Mouse (Mus musculus): Measurements from ENCODE around the gene Rec114. TPM values are rescaled to one million over a fixed set of nuclear protein-coding genes. Genes with fewer than 3 reads are reported as not detected.

Rec114 gene
- polyA plus RNA-seq, 1 experiment from 2014 or later: 6.9 TPM

DNA sequence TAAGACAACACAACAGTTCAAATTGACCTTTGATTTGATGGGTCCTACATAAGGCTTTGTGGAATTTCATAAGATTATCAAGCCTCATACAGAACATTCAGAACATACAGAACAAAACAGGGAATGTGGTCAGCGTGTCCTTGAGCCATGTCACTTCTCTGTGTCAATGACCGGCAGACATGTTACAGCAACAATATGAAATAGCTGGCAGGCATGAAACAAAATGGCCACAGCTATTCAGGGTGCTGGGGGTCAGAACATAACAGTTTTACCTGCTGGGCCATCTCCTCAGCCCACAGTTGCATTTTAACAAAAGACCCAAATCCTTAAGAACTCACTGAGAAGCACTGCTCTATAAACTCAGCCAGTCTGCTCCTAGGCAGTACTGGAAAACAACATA is 45.3 kb downstream of the Rec114 start:
- Histone ChIP-seq H3K4me2 (ENCODE audit: low read length) (no peak overlapping the region), H3K4me1 (ENCODE audit: control insufficient read depth in 2 of 2, insufficient read depth in 2 of 2, low read length in 2 of 2) (no peaks in the 10 kb centered on the region; a peak in 1 of 4 replicates), H3K9ac (ENCODE audit: low read length) (no peak overlapping the region), H3K27me3 (ENCODE audit: control insufficient read depth, insufficient read depth, low read length) (no peaks in the 10 kb centered on the region), H3K36me3 (ENCODE audit: control insufficient read depth, insufficient read depth, low read length) (no peaks in the 10 kb centered on the region), H3K9me3 (ENCODE audit: control insufficient read depth, low read length) (0 out of 2 replicates have a peak, but pooled peaks cover 3% of the 10 kb centered on the region), H3K4me3 (ENCODE audit: control insufficient read depth in 1 of 2, insufficient read depth in 1 of 2, low read depth in 1 of 2, low read length in 2 of 2) (no peak overlapping the region), H3K27ac (replicated peaks in 1 of 2; ENCODE audit: control insufficient read depth in 1 of 2, insufficient read depth in 1 of 2, low read depth in 2 of 2, low read length in 2 of 2) (no peak overlapping the region)
- 87% methylated on average over 2 of the region's 2 CpGs for WGBS
- no peak for ATAC-seq (ENCODE audit: insufficient number of reproducible peaks, insufficient read depth, low FRiP score, low read depth)

DNA sequence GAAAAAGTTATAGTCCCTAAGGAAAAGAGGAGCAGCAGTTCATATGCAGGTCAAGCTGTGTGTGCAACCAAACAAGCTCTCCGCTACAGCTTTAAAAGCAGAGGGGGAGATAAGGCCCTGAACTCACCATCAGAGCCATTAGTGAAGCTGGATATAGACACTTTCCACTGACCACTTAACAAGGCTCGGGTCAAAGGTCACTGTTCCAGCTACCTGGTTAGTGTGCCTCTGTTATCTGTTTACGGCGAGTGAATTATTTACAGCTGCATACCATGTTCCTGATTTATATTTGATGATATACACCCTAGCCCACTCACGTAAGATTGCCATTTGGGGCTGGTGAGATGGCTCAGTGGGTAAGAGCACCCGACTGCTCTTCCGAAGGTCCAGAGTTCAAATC is 52.3 kb downstream of the Rec114 start:
- H3K27me3 ChIP-seq (ENCODE audit: control insufficient read depth, insufficient read depth, low read length): no peaks in the 10 kb centered on the region
- 0 out of 2 replicates have a peak, but pooled peaks cover 3% of the 10 kb centered on the region for H3K9me3 ChIP-seq (ENCODE audit: control insufficient read depth, low read length)
- WGBS: 60% methylated on average over 7 of the region's 7 CpGs
- H3K4me2 ChIP-seq (ENCODE audit: low read length): no peak overlapping the region
- H3K36me3 ChIP-seq (ENCODE audit: control insufficient read depth, insufficient read depth, low read length): no peaks in the 10 kb centered on the region
- no peak overlapping the region for H3K9ac ChIP-seq (ENCODE audit: low read length)
- ATAC-seq (ENCODE audit: insufficient number of reproducible peaks, insufficient read depth, low FRiP score, low read depth): no peak
- no peak overlapping the region for H3K4me3 ChIP-seq (ENCODE audit: control insufficient read depth in 1 of 2, insufficient read depth in 1 of 2, low read depth in 1 of 2, low read length in 2 of 2)
- no peak overlapping the region for H3K27ac ChIP-seq (replicated peaks in 1 of 2; ENCODE audit: control insufficient read depth in 1 of 2, insufficient read depth in 1 of 2, low read depth in 2 of 2, low read length in 2 of 2)
- peaks cover 4 to 6% of the 10 kb centered on the region in 2 experiments; a peak in 3 of 4 replicates for H3K4me1 ChIP-seq (ENCODE audit: control insufficient read depth in 2 of 2, insufficient read depth in 2 of 2, low read length in 2 of 2)

DNA sequence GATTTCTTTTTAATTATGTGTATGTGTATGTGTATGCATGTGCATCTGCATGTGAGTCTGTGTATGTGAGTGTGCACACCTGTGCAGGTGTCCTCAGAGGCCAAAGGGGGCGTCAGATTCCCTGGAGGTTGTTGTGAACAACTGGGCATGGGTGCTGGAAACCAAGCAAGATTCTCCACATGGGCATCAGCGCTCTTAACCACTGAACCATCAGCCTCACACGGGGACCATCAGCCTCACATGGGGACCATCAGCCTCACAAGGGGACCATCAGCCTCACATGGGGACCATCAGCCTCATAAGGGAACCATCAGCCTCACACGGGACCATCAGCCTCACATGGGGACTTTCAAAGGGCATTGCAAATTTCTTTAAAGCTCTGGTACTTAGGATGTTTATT is 53.1 kb downstream of the Rec114 start:
- H3K9ac ChIP-seq (ENCODE audit: low read length): no peak overlapping the region
- no peak overlapping the region for H3K27ac ChIP-seq (replicated peaks in 1 of 2; ENCODE audit: control insufficient read depth in 1 of 2, insufficient read depth in 1 of 2, low read depth in 2 of 2, low read length in 2 of 2)
- no peak for ATAC-seq (ENCODE audit: insufficient number of reproducible peaks, insufficient read depth, low FRiP score, low read depth)
- peaks cover 4 to 6% of the 10 kb centered on the region in 2 experiments; a peak in 3 of 4 replicates for H3K4me1 ChIP-seq (ENCODE audit: control insufficient read depth in 2 of 2, insufficient read depth in 2 of 2, low read length in 2 of 2)
- no peak overlapping the region for H3K4me2 ChIP-seq (ENCODE audit: low read length)
- no peak overlapping the region for H3K4me3 ChIP-seq (ENCODE audit: control insufficient read depth in 1 of 2, insufficient read depth in 1 of 2, low read depth in 1 of 2, low read length in 2 of 2)
- WGBS: 78% methylated on average over 4 of the region's 4 CpGs
- H3K36me3 ChIP-seq (ENCODE audit: control insufficient read depth, insufficient read depth, low read length): no peaks in the 10 kb centered on the region
- no peaks in the 10 kb centered on the region for H3K27me3 ChIP-seq (ENCODE audit: control insufficient read depth, insufficient read depth, low read length)
- H3K9me3 ChIP-seq (ENCODE audit: control insufficient read depth, low read length): 0 out of 2 replicates have a peak, but pooled peaks cover 3% of the 10 kb centered on the region

DNA sequence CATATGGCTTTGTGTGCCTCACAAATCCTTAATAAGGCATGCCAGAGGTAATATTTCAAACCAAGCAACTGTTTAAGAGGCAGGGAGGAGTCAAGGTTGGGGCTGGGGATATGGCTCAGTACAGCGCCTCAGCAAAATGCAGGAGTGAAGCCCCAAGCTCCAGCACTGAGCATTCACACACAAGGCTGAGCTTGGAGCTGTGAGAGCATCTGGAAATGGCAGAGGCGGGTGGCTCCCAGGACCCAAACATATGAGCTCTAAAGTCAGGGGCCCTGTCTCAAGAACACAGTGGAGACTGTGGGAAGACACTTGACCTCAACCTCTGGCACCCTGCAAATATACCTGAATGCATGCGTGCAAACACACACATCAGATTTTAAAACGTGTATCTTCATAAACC is 55.7 kb downstream of the Rec114 start:
- ATAC-seq (ENCODE audit: insufficient number of reproducible peaks, insufficient read depth, low FRiP score, low read depth): no peak
- H3K36me3 ChIP-seq (ENCODE audit: control insufficient read depth, insufficient read depth, low read length): no peaks in the 10 kb centered on the region
- peaks cover 4 to 6% of the 10 kb centered on the region in 2 experiments; a peak in 3 of 4 replicates for H3K4me1 ChIP-seq (ENCODE audit: control insufficient read depth in 2 of 2, insufficient read depth in 2 of 2, low read length in 2 of 2)
- no peak overlapping the region for H3K27ac ChIP-seq (replicated peaks in 1 of 2; ENCODE audit: control insufficient read depth in 1 of 2, insufficient read depth in 1 of 2, low read depth in 2 of 2, low read length in 2 of 2)
- no peak overlapping the region for H3K4me3 ChIP-seq (ENCODE audit: control insufficient read depth in 1 of 2, insufficient read depth in 1 of 2, low read depth in 1 of 2, low read length in 2 of 2)
- H3K27me3 ChIP-seq (ENCODE audit: control insufficient read depth, insufficient read depth, low read length): no peaks in the 10 kb centered on the region
- no peak overlapping the region for H3K4me2 ChIP-seq (ENCODE audit: low read length)
- 83% methylated on average over 4 of the region's 4 CpGs for WGBS
- H3K9ac ChIP-seq (ENCODE audit: low read length): no peak overlapping the region
- H3K9me3 ChIP-seq (ENCODE audit: control insufficient read depth, low read length): no peaks in the 10 kb centered on the region

DNA sequence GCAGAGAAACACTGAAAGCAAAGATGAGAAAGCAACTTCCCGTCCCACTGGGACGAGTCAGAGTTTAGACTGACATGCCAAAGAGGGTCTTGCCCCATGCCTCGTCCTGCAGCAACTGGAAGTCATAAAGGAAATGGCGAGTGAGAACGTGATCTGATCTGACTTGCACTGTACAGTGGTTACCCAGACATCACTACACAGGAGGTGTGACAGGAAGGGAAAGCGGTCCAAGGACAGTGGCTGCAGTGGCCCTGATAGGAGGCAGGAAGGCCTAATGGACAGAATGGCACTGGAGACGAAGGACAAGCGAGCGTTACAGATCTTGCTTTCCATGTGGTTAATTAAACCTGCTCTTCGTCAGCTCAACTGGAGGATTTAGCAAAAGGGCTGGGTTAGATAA is 58.5 kb downstream of the Rec114 start:
- 75% methylated on average over 10 of the region's 10 CpGs for WGBS
- no peak overlapping the region for H3K4me2 ChIP-seq (ENCODE audit: low read length)
- no peaks in the 10 kb centered on the region for H3K9me3 ChIP-seq (ENCODE audit: control insufficient read depth, low read length)
- H3K27me3 ChIP-seq (ENCODE audit: control insufficient read depth, insufficient read depth, low read length): no peaks in the 10 kb centered on the region
- H3K36me3 ChIP-seq (ENCODE audit: control insufficient read depth, insufficient read depth, low read length): no peaks in the 10 kb centered on the region
- no peak overlapping the region for H3K27ac ChIP-seq (replicated peaks in 1 of 2; ENCODE audit: control insufficient read depth in 1 of 2, insufficient read depth in 1 of 2, low read depth in 2 of 2, low read length in 2 of 2)
- H3K4me1 ChIP-seq (ENCODE audit: control insufficient read depth in 2 of 2, insufficient read depth in 2 of 2, low read length in 2 of 2): no peaks in the 10 kb centered on the region
- no peak overlapping the region for H3K4me3 ChIP-seq (ENCODE audit: control insufficient read depth in 1 of 2, insufficient read depth in 1 of 2, low read depth in 1 of 2, low read length in 2 of 2)
- ATAC-seq (ENCODE audit: insufficient number of reproducible peaks, insufficient read depth, low FRiP score, low read depth): no peak
- H3K9ac ChIP-seq (ENCODE audit: low read length): no peak overlapping the region

DNA sequence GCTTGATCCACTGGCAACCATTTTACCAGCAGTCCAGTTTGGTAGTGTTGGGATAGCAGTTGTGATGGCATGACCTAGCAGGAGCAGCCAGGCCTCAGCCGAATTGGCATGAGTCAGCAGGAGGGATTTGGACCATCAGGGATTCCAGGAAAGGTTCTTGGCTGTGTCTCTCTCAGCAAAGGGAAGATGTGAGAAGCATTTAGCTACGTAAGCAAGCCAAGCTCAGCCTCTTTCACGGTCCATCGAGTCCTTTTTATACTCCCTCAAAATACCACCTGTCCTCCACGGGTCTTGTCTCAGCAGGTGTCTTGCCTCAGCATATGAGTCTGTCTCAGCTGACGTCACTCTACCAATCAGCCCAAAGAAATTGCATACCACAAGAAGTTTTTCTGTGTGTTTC is 60.4 kb downstream of the Rec114 start:
- H3K9ac ChIP-seq (ENCODE audit: low read length): no peak overlapping the region
- no peaks in the 10 kb centered on the region for H3K27me3 ChIP-seq (ENCODE audit: control insufficient read depth, insufficient read depth, low read length)
- no peak for ATAC-seq (ENCODE audit: insufficient number of reproducible peaks, insufficient read depth, low FRiP score, low read depth)
- H3K4me2 ChIP-seq (ENCODE audit: low read length): no peak overlapping the region
- H3K4me1 ChIP-seq (ENCODE audit: control insufficient read depth in 2 of 2, insufficient read depth in 2 of 2, low read length in 2 of 2): no peaks in the 10 kb centered on the region
- no peak overlapping the region for H3K27ac ChIP-seq (replicated peaks in 1 of 2; ENCODE audit: control insufficient read depth in 1 of 2, insufficient read depth in 1 of 2, low read depth in 2 of 2, low read length in 2 of 2)
- 65% methylated on average over 6 of the region's 6 CpGs for WGBS
- no peak overlapping the region for H3K4me3 ChIP-seq (ENCODE audit: control insufficient read depth in 1 of 2, insufficient read depth in 1 of 2, low read depth in 1 of 2, low read length in 2 of 2)
- H3K36me3 ChIP-seq (ENCODE audit: control insufficient read depth, insufficient read depth, low read length): no peaks in the 10 kb centered on the region
- no peaks in the 10 kb centered on the region for H3K9me3 ChIP-seq (ENCODE audit: control insufficient read depth, low read length)

DNA sequence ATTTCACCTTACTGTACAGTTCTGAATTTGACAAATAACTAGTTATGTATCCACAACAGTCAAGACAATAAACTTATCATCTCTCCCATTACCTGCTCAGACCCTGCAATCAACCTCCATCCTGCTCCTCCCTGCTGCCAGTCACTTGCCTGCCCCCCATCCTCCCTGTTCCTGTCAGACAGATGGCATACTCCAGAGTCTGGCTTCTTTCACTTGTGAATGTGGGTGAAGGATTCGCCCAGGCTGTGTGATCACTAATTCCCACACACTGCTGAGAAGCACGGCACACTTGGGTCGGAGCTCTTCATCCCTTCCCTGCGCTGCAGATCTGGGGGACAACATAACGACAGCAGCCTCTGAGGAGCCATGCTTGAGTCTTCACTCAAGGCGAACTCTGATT is 61.7 kb downstream of the Rec114 start:
- Histone ChIP-seq H3K36me3 (ENCODE audit: control insufficient read depth, insufficient read depth, low read length) (no peaks in the 10 kb centered on the region), H3K4me2 (ENCODE audit: low read length) (no peak overlapping the region), H3K4me3 (ENCODE audit: control insufficient read depth in 1 of 2, insufficient read depth in 1 of 2, low read depth in 1 of 2, low read length in 2 of 2) (no peak overlapping the region), H3K9me3 (ENCODE audit: control insufficient read depth, low read length) (no peaks in the 10 kb centered on the region), H3K9ac (ENCODE audit: low read length) (no peak overlapping the region), H3K4me1 (ENCODE audit: control insufficient read depth in 2 of 2, insufficient read depth in 2 of 2, low read length in 2 of 2) (no peaks in the 10 kb centered on the region), H3K27me3 (ENCODE audit: control insufficient read depth, insufficient read depth, low read length) (no peaks in the 10 kb centered on the region), H3K27ac (replicated peaks in 1 of 2; ENCODE audit: control insufficient read depth in 1 of 2, insufficient read depth in 1 of 2, low read depth in 2 of 2, low read length in 2 of 2) (no peak overlapping the region)
- 66% methylated on average over 6 of the region's 6 CpGs for WGBS
- ATAC-seq (ENCODE audit: insufficient number of reproducible peaks, insufficient read depth, low FRiP score, low read depth): no peak

DNA sequence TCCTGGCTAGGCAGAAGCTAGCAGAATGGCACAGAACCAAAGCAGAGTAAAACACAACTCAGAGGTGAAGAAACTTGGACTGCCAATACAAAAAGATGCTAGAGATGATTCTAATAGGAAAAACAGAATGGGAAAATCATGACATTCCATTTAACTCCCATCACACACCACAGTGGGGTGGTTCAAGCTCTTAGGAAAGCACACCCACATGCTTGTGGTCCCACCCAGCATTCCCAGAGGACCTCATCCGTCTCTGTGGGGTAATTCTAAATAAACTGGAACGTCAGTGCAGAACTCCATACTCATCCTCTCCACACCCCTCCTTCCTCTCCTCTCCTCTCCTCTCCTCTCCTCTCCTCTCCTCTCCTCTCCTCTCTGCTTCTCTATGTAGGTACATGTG is 62.4 kb downstream of the Rec114 start:
- no peaks in the 10 kb centered on the region for H3K9me3 ChIP-seq (ENCODE audit: control insufficient read depth, low read length)
- no peaks in the 10 kb centered on the region for H3K4me1 ChIP-seq (ENCODE audit: control insufficient read depth in 2 of 2, insufficient read depth in 2 of 2, low read length in 2 of 2)
- H3K27ac ChIP-seq (replicated peaks in 1 of 2; ENCODE audit: control insufficient read depth in 1 of 2, insufficient read depth in 1 of 2, low read depth in 2 of 2, low read length in 2 of 2): no peak overlapping the region
- H3K4me2 ChIP-seq (ENCODE audit: low read length): no peak overlapping the region
- H3K27me3 ChIP-seq (ENCODE audit: control insufficient read depth, insufficient read depth, low read length): no peaks in the 10 kb centered on the region
- no peak overlapping the region for H3K9ac ChIP-seq (ENCODE audit: low read length)
- no peak for ATAC-seq (ENCODE audit: insufficient number of reproducible peaks, insufficient read depth, low FRiP score, low read depth)
- WGBS: 74% methylated on average over 2 of the region's 2 CpGs
- no peaks in the 10 kb centered on the region for H3K36me3 ChIP-seq (ENCODE audit: control insufficient read depth, insufficient read depth, low read length)
- H3K4me3 ChIP-seq (ENCODE audit: control insufficient read depth in 1 of 2, insufficient read depth in 1 of 2, low read depth in 1 of 2, low read length in 2 of 2): no peak overlapping the region

All from heart, embryonic 14.5 days (tissue).